Mouse (Mus musculus): Measurements from ENCODE around the gene Mterf4. TPM values are rescaled to one million over a fixed set of nuclear protein-coding genes. Genes with fewer than 3 reads are reported as not detected.

Mterf4 gene
- 15.2 TPM for total RNA-seq (2023)

GRCm38 (mm10) chr1:93305581-93306337 lies at the start of gene Mterf4:
Gene Mterf4 (minus strand): TSS chr1:93305915.

GRCm38 (mm10) chr1:93342648-93343503 lies 37.2 kb upstream of the Mterf4 start, which contains the start of the genes Ppp1r7 and Pask:
Gene Ppp1r7 (plus strand): TSS chr1:93342854.
Gene Pask (minus strand): TSS chr1:93343482.

Other genes with a start within 250 kb of the Mterf4 start
- not detected for gene Kif1a, start 204.0 kb downstream of the Mterf4 start, total RNA-seq (2023)
- not detected for gene Agxt, start 170.7 kb downstream of the Mterf4 start, total RNA-seq (2023)
- gene 2310007B03Rik, start 145.0 kb downstream of the Mterf4 start, total RNA-seq (2023), result not detected
- not detected for gene Crocc2, start 137.2 kb downstream of the Mterf4 start, total RNA-seq (2023)
- 0.80 TPM for gene Sned1, start 70.1 kb downstream of the Mterf4 start, total RNA-seq (2023)
- gene Ppp1r7, start 36.9 kb upstream of the Mterf4 start, total RNA-seq (2023), result 27.8 TPM
- gene Pask, start 37.6 kb upstream of the Mterf4 start, total RNA-seq (2023), result 1.0 TPM
- not detected for gene Ano7, start 68.0 kb upstream of the Mterf4 start, total RNA-seq (2023)
- 109 TPM for gene Hdlbp, start 172.9 kb upstream of the Mterf4 start, total RNA-seq (2023)
- 4.5 TPM for gene Farp2, start 206.2 kb upstream of the Mterf4 start, total RNA-seq (2023)

Data from CD8-positive naive resting alpha-beta T cell, adult 57 days (primary cell).